In genomic region chr2:140200713-140201112, GRCm38 (mm10) we compare ENCODE assay signal across 21 mouse cellular contexts. TPM values are rescaled to one million over a fixed set of nuclear protein-coding genes. Genes with fewer than 3 reads are reported as not detected.
DNase-seq lines count a peak whose midpoint lies in the region; ATAC-seq and TF ChIP-seq lines count a peak whose summit lies in the region.
"Had no signal": no experiment of that assay in that cellular context is flagged by ENCODE, and none has a peak within 500 bp of the region (broad histone marks: within the 10 kb centered on the region; RNA-seq: fewer than 3 reads in every experiment).

No protein-coding gene starts in this region.

- no peaks in the 10 kb centered on the region for H3K9me3 ChIP-seq in hindbrain, postnatal 0 days (ENCODE audit: low read length)
- H3K9me3 ChIP-seq in hindbrain, embryonic 13.5 days = no peaks in the 10 kb centered on the region
- H3K9me3 ChIP-seq: intestine, embryonic 15.5 days; lung, embryonic 15.5 days; midbrain, embryonic 12.5 days; neural tube, embryonic 13.5 days; stomach, embryonic 15.5 days had no signal

- no peaks in the 10 kb centered on the region for H3K4me1 ChIP-seq in cerebellum, adult 2 months (ENCODE audit: control insufficient read depth, insufficient read depth, low read length)
- no peaks in the 10 kb centered on the region for H3K4me1 ChIP-seq in hindbrain, postnatal 0 days (ENCODE audit: insufficient read depth, low read length)
- no peaks in the 10 kb centered on the region for H3K4me1 ChIP-seq in hindbrain, embryonic 13.5 days (replicated peaks)
- H3K4me1 ChIP-seq: intestine, embryonic 15.5 days; lung, embryonic 15.5 days; midbrain, embryonic 12.5 days; neural tube, embryonic 13.5 days; stomach, embryonic 15.5 days had no signal

- no peak overlapping the region for H3K4me2 ChIP-seq in hindbrain, postnatal 0 days (ENCODE audit: low read depth, low read length)
- H3K4me2 ChIP-seq in hindbrain, embryonic 13.5 days = no peak overlapping the region
- H3K4me2 ChIP-seq: heart, embryonic 11.5 days; intestine, embryonic 15.5 days; lung, embryonic 15.5 days; midbrain, embryonic 12.5 days; neural tube, embryonic 13.5 days; stomach, embryonic 15.5 days had no signal

- no peaks in the 10 kb centered on the region for H3K27me3 ChIP-seq in cerebellum, adult 2 months (ENCODE audit: control insufficient read depth, insufficient read depth, low read length)
- H3K27me3 ChIP-seq in hindbrain, postnatal 0 days (ENCODE audit: insufficient read depth, low read length) = no peaks in the 10 kb centered on the region
- H3K27me3 ChIP-seq in hindbrain, embryonic 13.5 days = no peaks in the 10 kb centered on the region
- H3K27me3 ChIP-seq: intestine, embryonic 15.5 days; lung, embryonic 15.5 days; midbrain, embryonic 12.5 days; neural tube, embryonic 13.5 days; stomach, embryonic 15.5 days had no signal

- no peak overlapping the region for H3K9ac ChIP-seq in hindbrain, postnatal 0 days (replicated peaks; ENCODE audit: low read length)
- H3K9ac ChIP-seq in hindbrain, embryonic 13.5 days = no peak overlapping the region
- H3K9ac ChIP-seq: intestine, embryonic 15.5 days; lung, embryonic 15.5 days; midbrain, embryonic 12.5 days; neural tube, embryonic 13.5 days; stomach, embryonic 15.5 days had no signal

- H3K27ac ChIP-seq in cerebellum, adult 2 months (ENCODE audit: insufficient read depth, low read length) = no peak overlapping the region
- no peak overlapping the region for H3K27ac ChIP-seq in hindbrain, postnatal 0 days
- H3K27ac ChIP-seq in hindbrain, embryonic 13.5 days = no peak overlapping the region
- H3K27ac ChIP-seq: intestine, embryonic 15.5 days; lung, embryonic 15.5 days; midbrain, embryonic 12.5 days; neural tube, embryonic 13.5 days; stomach, embryonic 15.5 days had no signal

- H3K4me3 ChIP-seq in cerebellum, adult 2 months (replicated peaks; ENCODE audit: insufficient read depth, low read depth, low read length) = no peak overlapping the region
- no peak overlapping the region for H3K4me3 ChIP-seq in hindbrain, postnatal 0 days (ENCODE audit: low read length)
- H3K4me3 ChIP-seq in hindbrain, embryonic 13.5 days = no peak overlapping the region
- H3K4me3 ChIP-seq: intestine, embryonic 15.5 days; lung, embryonic 15.5 days; midbrain, embryonic 12.5 days; neural tube, embryonic 13.5 days; stomach, embryonic 15.5 days had no signal

- no peak for TF ChIP-seq POLR2A in cerebellum, adult 2 months (IDR thresholded peaks at IDR 0.05; ENCODE audit: borderline replicate concordance, insufficient read depth, low read length)

- no peak for ATAC-seq in cerebellum, adult (ENCODE audit: insufficient number of reproducible peaks, low FRiP score, low TSS enrichment)
- no peak for ATAC-seq in hindbrain, postnatal 0 days
- ATAC-seq in hindbrain, embryonic 13.5 days (ENCODE audit: low FRiP score) = no peak
- ATAC-seq: forebrain, embryonic 14.5 days; intestine, embryonic 15.5 days had no signal

- TF ChIP-seq CTCF in cerebellum, adult 2 months (IDR thresholded peaks at IDR 0.05; ENCODE audit: borderline replicate concordance, insufficient read depth, low read depth, low read length) = peak; percentile 33; the same call in 1 of the 2 replicates
- peak; percentile 62 for TF ChIP-seq CTCF in hindbrain, postnatal 0 days (IDR thresholded peaks at IDR 0.05; ENCODE audit: low read depth)

- DNase-seq in cerebellum, adult 2 months = no peak
- peak; percentile 62 for DNase-seq in hindbrain, postnatal 0 days (ENCODE audit: low spot score)
- peak; percentile 9 for DNase-seq in lung, postnatal 10 days
- DNase-seq in lung, postnatal 25 days (ENCODE audit: low spot score) = no peak
- peak; percentile 11 for DNase-seq in mesoderm, embryonic 11.5 days (ENCODE audit: low read depth, low spot score)
- no peak for DNase-seq in adrenal gland, adult 8-10 months
- DNase-seq: cerebellum, adult 18-20 months; thymus, postnatal 25 days had no signal

- H3K36me3 ChIP-seq in hindbrain, postnatal 0 days (ENCODE audit: insufficient read depth, low read length) = peaks cover 19% of the 10 kb centered on the region
- peaks cover 39% of the 10 kb centered on the region for H3K36me3 ChIP-seq in hindbrain, embryonic 13.5 days
- H3K36me3 ChIP-seq: intestine, embryonic 15.5 days; stomach, embryonic 15.5 days had no signal

- WGBS in cerebellum, adult 2 months = 84% methylated on average over 2 of the region's 2 CpGs
- WGBS in hindbrain, postnatal 0 days = 82% methylated on average over 2 of the region's 2 CpGs
- WGBS in hindbrain, embryonic 13.5 days = 81% methylated on average over 2 of the region's 2 CpGs

RNA-seq across cellular contexts. Expression of gene Ndufaf5, which starts 30.3 kb away (rescaled TPM):
- polyA plus RNA-seq in cerebellum, adult 2 months (2012; rRNA removed) = 52.8 and 58.2 TPM in 2 replicates
- total RNA-seq in hindbrain, postnatal 0 days (2014; rRNA removed) = 30.7 and 39.2 TPM in 2 replicates
- 65.3 and 66.2 TPM in 2 replicates for polyA plus RNA-seq in hindbrain, postnatal 0 days (2015; fragmentation: Nextera tagmentation; extraction: Ambion mirVana)
- 44.9 and 47.5 TPM in 2 replicates for polyA plus RNA-seq in hindbrain, embryonic 13.5 days (2015; fragmentation: Nextera tagmentation; extraction: Ambion mirVana)
- total RNA-seq in adrenal gland, adult 8-10 months (2022) = 10 to 100 TPM; 18.6 to 23.3 (median 20.1) TPM

RNA-seq across cellular contexts. Expression of gene Esf1, which starts 30.3 kb away (rescaled TPM):
- 15.1 and 15.4 TPM in 2 replicates for polyA plus RNA-seq in cerebellum, adult 2 months (2012; rRNA removed)
- 4.7 and 10.8 TPM in 2 replicates for total RNA-seq in hindbrain, postnatal 0 days (2014; rRNA removed)
- 16.1 and 18.2 TPM in 2 replicates for polyA plus RNA-seq in hindbrain, postnatal 0 days (2015; fragmentation: Nextera tagmentation; extraction: Ambion mirVana)
- 21.1 and 21.5 TPM in 2 replicates for polyA plus RNA-seq in hindbrain, embryonic 13.5 days (2015; fragmentation: Nextera tagmentation; extraction: Ambion mirVana)
- total RNA-seq in adrenal gland, adult 8-10 months (2022) = 10 to 100 TPM; 20.9 to 28.8 (median 23.4) TPM

RNA-seq across cellular contexts. Expression of gene Gm17374, which starts 48.9 kb away (rescaled TPM):
- polyA plus RNA-seq in cerebellum, adult 2 months (2012; rRNA removed) = not detected in 2 replicates
- not detected in 2 replicates for total RNA-seq in hindbrain, postnatal 0 days (2014; rRNA removed)
- not detected in 2 replicates for polyA plus RNA-seq in hindbrain, postnatal 0 days (2015; fragmentation: Nextera tagmentation; extraction: Ambion mirVana)
- not detected in 2 replicates for polyA plus RNA-seq in hindbrain, embryonic 13.5 days (2015; fragmentation: Nextera tagmentation; extraction: Ambion mirVana)
- not detected for total RNA-seq in adrenal gland, adult 8-10 months (2022)
- total RNA-seq: gastrocnemius, adult 8-10 months; hematopoietic stem cell, adult 5-6 weeks had no signal
- polyA plus RNA-seq: forebrain, embryonic 14.5 days; heart, embryonic 11.5 days; intestine, embryonic 15.5 days; limb, embryonic 14.5 days; lung, embryonic 15.5 days; midbrain, embryonic 12.5 days; neural tube, embryonic 13.5 days; small intestine, adult 2 months; stomach, embryonic 15.5 days had no signal

Comparison
In these comparisons a context has a peak if more than half of its experiments do, and no peak if none do; other contexts are left out.
1. DNase-seq: peak in hindbrain, postnatal 0 days (single experiment), lung, postnatal 10 days (single experiment) and mesoderm, embryonic 11.5 days (single experiment); none in cerebellum, adult 2 months (0 of 2), lung, postnatal 25 days (single experiment) and adrenal gland, adult 8-10 months (single experiment).